20 mouse cellular contexts compared by ENCODE assay signal in the genomic region with DNA sequence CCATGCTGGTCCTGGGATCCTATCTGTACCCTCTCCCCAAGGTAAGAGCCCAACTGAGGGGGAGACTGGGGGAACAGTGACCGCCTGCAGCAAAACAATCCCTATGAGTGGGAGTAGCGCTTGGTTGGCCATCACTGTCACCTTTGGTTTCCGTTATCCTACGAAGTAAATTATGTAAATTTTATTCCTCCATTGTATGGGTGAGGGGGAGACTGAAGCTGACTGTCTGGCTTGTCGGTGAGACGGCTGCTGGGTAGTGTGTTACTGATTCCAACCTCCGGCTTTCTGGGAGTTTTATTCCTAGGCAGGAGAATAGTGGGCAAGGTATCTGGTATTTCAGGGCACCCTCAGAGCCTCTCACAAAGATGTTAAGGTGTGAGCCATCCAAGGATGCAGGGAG. TPM values are rescaled to one million over a fixed set of nuclear protein-coding genes. Genes with fewer than 3 reads are reported as not detected.
"Had no signal": no experiment of that assay in that cellular context is flagged by ENCODE, and none has a peak within 500 bp of the region (broad histone marks: within the 10 kb centered on the region; RNA-seq: fewer than 3 reads in every experiment).

No protein-coding gene starts in this region.

- H3K27me3 ChIP-seq: limb, embryonic 15.5 days; lung, embryonic 15.5 days; neural tube, embryonic 15.5 days had no signal

- ATAC-seq: liver, embryonic 12.5 days had no signal

- H3K36me3 ChIP-seq: limb, embryonic 15.5 days; liver, embryonic 12.5 days; lung, embryonic 15.5 days; neural tube, embryonic 15.5 days had no signal

- H3K4me1 ChIP-seq: limb, embryonic 15.5 days; neural tube, embryonic 15.5 days had no signal

- H3K9ac ChIP-seq: limb, embryonic 15.5 days; liver, embryonic 12.5 days; lung, embryonic 15.5 days; neural tube, embryonic 15.5 days had no signal

- H3K9me3 ChIP-seq: limb, embryonic 15.5 days; liver, embryonic 12.5 days; lung, embryonic 15.5 days; neural tube, embryonic 15.5 days had no signal

- H3K4me3 ChIP-seq: limb, embryonic 15.5 days; liver, embryonic 12.5 days; lung, embryonic 15.5 days; myocyte; neural tube, embryonic 15.5 days had no signal

- H3K27ac ChIP-seq: kidney, postnatal 0 days; limb, embryonic 15.5 days; liver, embryonic 12.5 days; lung, embryonic 15.5 days; neural tube, embryonic 15.5 days had no signal

- DNase-seq: kidney, adult 9 months; kidney, postnatal 36 days; layer of hippocampus, adult 9-11 months; layer of hippocampus, postnatal 36 days; lung, postnatal 14 days; right cerebral cortex, adult 18-20 months; right cerebral cortex, postnatal 25 days; thymus, adult 18-20 months; thymus, postnatal 14 days had no signal

- H3K4me2 ChIP-seq: limb, embryonic 15.5 days; liver, embryonic 12.5 days; lung, embryonic 15.5 days; neural tube, embryonic 15.5 days had no signal

RNA-seq across cellular contexts. Expression of a gene that starts 15.0 kb away (rescaled TPM):
- total RNA-seq: megakaryocyte-erythroid progenitor cell, adult 5-6 weeks had no signal
- polyA plus RNA-seq: limb, embryonic 11.5 days; liver, embryonic 12.5 days; myocyte; neural tube, embryonic 11.5 days; small intestine, adult 2 months; urinary bladder, adult 2 months had no signal

RNA-seq across cellular contexts. Expression of a gene that starts 38.4 kb away (rescaled TPM):
- total RNA-seq: megakaryocyte-erythroid progenitor cell, adult 5-6 weeks had no signal
